Mouse (Mus musculus) heart, postnatal 0 days (tissue): ENCODE measurements around the gene Zfp526.

Experiments used
- CTCF ChIP-seq: IDR thresholded peaks from 2 replicates; pipeline ENCODE4 v1.5.1; 2016; ENCODE audit warnings: antibody characterized with exemption, control low read depth, low read depth
- EP300 ChIP-seq: IDR thresholded peaks from 2 replicates; pipeline ENCODE4 v1.6.1; 2016; ENCODE audit warnings: antibody characterized with exemption, low read depth

- no peak for TF ChIP-seq CTCF
- TF ChIP-seq EP300, result no peak
Observed at GRCm38 (mm10) chr7:25248846-25249313, 27.7 kb downstream of the Zfp526 start.
